Mouse (Mus musculus): ENCODE data around the gene Ppp1r12b.

- TF ChIP-seq POLR2A (IDR thresholded peaks at IDR 0.05; ENCODE audit: borderline replicate concordance, control insufficient read depth, low read depth, low read length) (no peak), CTCF (IDR thresholded peaks at IDR 0.05; ENCODE audit: control insufficient read depth, insufficient read depth, low read length) (no peak)
Observed at GRCm38 (mm10) chr1:134987962-134988341, 32.2 kb upstream of the Ppp1r12b start.

Data from bone marrow, adult 2 months (tissue).